Comparison of ENCODE assay signal across 10 mouse cellular contexts in the genomic region with DNA sequence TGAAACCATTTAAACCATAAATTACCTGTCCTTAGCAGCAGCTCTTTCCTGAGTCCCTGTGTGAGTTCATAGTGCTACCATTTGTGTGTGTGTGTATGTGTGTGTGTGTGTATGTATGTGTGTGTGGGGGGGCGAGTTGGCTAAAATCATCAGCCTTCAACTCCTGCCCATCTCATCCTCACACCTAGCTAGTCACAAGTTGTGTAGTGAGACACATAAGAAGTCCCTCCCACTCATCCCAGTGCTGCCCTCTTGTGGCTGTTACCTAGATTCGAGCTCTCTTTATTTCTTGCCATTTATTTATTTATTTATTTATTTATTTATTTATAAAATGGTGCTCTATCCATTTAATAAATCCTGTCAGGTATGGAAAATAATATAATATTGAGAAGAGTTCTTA.
DNase-seq lines count a peak whose midpoint lies in the region; ATAC-seq and TF ChIP-seq lines count a peak whose summit lies in the region.
"Had no signal": no experiment of that assay in that cellular context is flagged by ENCODE, and none has a peak within 500 bp of the region (broad histone marks: within the 10 kb centered on the region; RNA-seq: fewer than 3 reads in every experiment).

No protein-coding gene starts in this region.

- H3K36me3 ChIP-seq in heart, adult 2 months (ENCODE audit: control insufficient read depth, insufficient read depth, low read length), result no peaks in the 10 kb centered on the region
- no peaks in the 10 kb centered on the region for H3K36me3 ChIP-seq in heart, embryonic 10.5 days
- no peaks in the 10 kb centered on the region for H3K36me3 ChIP-seq in neural tube, embryonic 11.5 days (ENCODE audit: control insufficient read depth, insufficient read depth, low read length)
- no peaks in the 10 kb centered on the region for H3K36me3 ChIP-seq in midbrain, postnatal 0 days (ENCODE audit: insufficient read depth, low read length)
- H3K36me3 ChIP-seq: embryonic facial prominence, embryonic 13.5 days had no signal

- no peak overlapping the region for H3K4me3 ChIP-seq in heart, adult 2 months
- no peak overlapping the region for H3K4me3 ChIP-seq in heart, embryonic 10.5 days
- H3K4me3 ChIP-seq in neural tube, embryonic 11.5 days (ENCODE audit: low read depth, low read length), result no peak overlapping the region
- H3K4me3 ChIP-seq in midbrain, postnatal 0 days (ENCODE audit: low read depth, low read length), result no peak overlapping the region
- H3K4me3 ChIP-seq: embryonic facial prominence, embryonic 13.5 days had no signal

- intact Hi-C loops in heart, adult 2 months (cut with DNase I), result no loop called here

- no peaks in the 10 kb centered on the region for H3K27me3 ChIP-seq in heart, adult 2 months (ENCODE audit: control insufficient read depth, insufficient read depth, low read length)
- no peaks in the 10 kb centered on the region for H3K27me3 ChIP-seq in heart, embryonic 10.5 days (ENCODE audit: insufficient read depth, poor library complexity, severe bottlenecking)
- no peaks in the 10 kb centered on the region for H3K27me3 ChIP-seq in neural tube, embryonic 11.5 days (ENCODE audit: control insufficient read depth, insufficient read depth, low read length)
- H3K27me3 ChIP-seq in midbrain, postnatal 0 days (ENCODE audit: insufficient read depth, low read length), result no peaks in the 10 kb centered on the region
- H3K27me3 ChIP-seq: embryonic facial prominence, embryonic 13.5 days had no signal

- TF ChIP-seq POLR2A in heart, adult 2 months (IDR thresholded peaks at IDR 0.05; ENCODE audit: insufficient read depth, low read depth, low read length), result no peak

- no peak overlapping the region for H3K9ac ChIP-seq in heart, adult 2 months (ENCODE audit: low read depth, low read length)
- H3K9ac ChIP-seq in neural tube, embryonic 11.5 days (ENCODE audit: low read length), result no peak overlapping the region
- H3K9ac ChIP-seq in midbrain, postnatal 0 days (replicated peaks; ENCODE audit: low read length, poor library complexity, severe bottlenecking), result no peak overlapping the region
- H3K9ac ChIP-seq: embryonic facial prominence, embryonic 13.5 days had no signal

- H3K27ac ChIP-seq in heart, adult 2 months, result no peak overlapping the region
- no peak overlapping the region for H3K27ac ChIP-seq in heart, embryonic 10.5 days
- H3K27ac ChIP-seq in neural tube, embryonic 11.5 days (ENCODE audit: low read depth, low read length), result no peak overlapping the region
- H3K27ac ChIP-seq in midbrain, postnatal 0 days (ENCODE audit: low read depth, low read length), result no peak overlapping the region
- H3K27ac ChIP-seq: embryonic facial prominence, embryonic 13.5 days; macrophage had no signal

- H3K4me2 ChIP-seq in neural tube, embryonic 11.5 days (ENCODE audit: low read depth), result no peak overlapping the region
- H3K4me2 ChIP-seq in midbrain, postnatal 0 days (ENCODE audit: low read depth, low read length, poor library complexity, severe bottlenecking), result no peak overlapping the region
- H3K4me2 ChIP-seq: embryonic facial prominence, embryonic 13.5 days had no signal

- H3K79me2 ChIP-seq in heart, adult 2 months (replicated peaks; ENCODE audit: control insufficient read depth, insufficient read depth, low read length), result no peaks in the 10 kb centered on the region

- no peaks in the 10 kb centered on the region for H3K9me3 ChIP-seq in heart, embryonic 10.5 days
- H3K9me3 ChIP-seq in neural tube, embryonic 11.5 days (ENCODE audit: control insufficient read depth, low read length), result no peaks in the 10 kb centered on the region
- H3K9me3 ChIP-seq in midbrain, postnatal 0 days (ENCODE audit: low read length), result no peaks in the 10 kb centered on the region
- H3K9me3 ChIP-seq: embryonic facial prominence, embryonic 13.5 days had no signal

- TF ChIP-seq CTCF in heart, adult 2 months (IDR thresholded peaks at IDR 0.05), result peak; percentile 47
- TF ChIP-seq CTCF in midbrain, postnatal 0 days (IDR thresholded peaks at IDR 0.05), result peak; percentile 48

- no peak for DNase-seq in heart, adult 2 months
- DNase-seq in heart, embryonic 10.5 days (ENCODE audit: low spot score), result no peak
- no peak for DNase-seq in neural tube, embryonic 11.5 days (ENCODE audit: low spot score)
- no peak for DNase-seq in neural tube, embryonic 10.5 days (ENCODE audit: extremely low spot score, low spot score)
- peak; percentile 35 for DNase-seq in c-Kit-negative CD71-positive TER-119-positive erythroid progenitor cells, embryonic 14.5 days (ENCODE audit: low read depth, low spot score)
- DNase-seq in midbrain, postnatal 0 days (ENCODE audit: low spot score), result no peak
- no peak for DNase-seq in cerebellum, adult 8-10 months
- DNase-seq: gastrocnemius, postnatal 14 days had no signal

- WGBS in heart, adult 2 months, result 88% methylated on average over 2 of the region's 2 CpGs
- 77% methylated on average over 2 of the region's 2 CpGs for WGBS in heart, embryonic 10.5 days
- 89% methylated on average over 2 of the region's 2 CpGs for WGBS in neural tube, embryonic 11.5 days
- 92% methylated on average over 2 of the region's 2 CpGs for WGBS in midbrain, postnatal 0 days

- no peaks in the 10 kb centered on the region for H3K4me1 ChIP-seq in heart, adult 2 months (ENCODE audit: control insufficient read depth, insufficient read depth, low read length)
- no peaks in the 10 kb centered on the region for H3K4me1 ChIP-seq in heart, embryonic 10.5 days
- no peaks in the 10 kb centered on the region for H3K4me1 ChIP-seq in neural tube, embryonic 11.5 days (ENCODE audit: control insufficient read depth, insufficient read depth, low read length)
- no peaks in the 10 kb centered on the region for H3K4me1 ChIP-seq in midbrain, postnatal 0 days (ENCODE audit: insufficient read depth, low read length)

- TF ChIP-seq EP300 in heart, adult 2 months (IDR thresholded peaks at IDR 0.05; ENCODE audit: insufficient read depth, low read depth, low read length), result no peak

- ATAC-seq in neural tube, embryonic 11.5 days (ENCODE audit: insufficient read depth, low FRiP score, low TSS enrichment), result 0 out of 2 replicates have a peak, but pooled peaks have one; percentile 16
- no peak for ATAC-seq in midbrain, postnatal 0 days (ENCODE audit: low FRiP score)
